ENCODE assay signal across 25 mouse cellular contexts in the genomic region with DNA sequence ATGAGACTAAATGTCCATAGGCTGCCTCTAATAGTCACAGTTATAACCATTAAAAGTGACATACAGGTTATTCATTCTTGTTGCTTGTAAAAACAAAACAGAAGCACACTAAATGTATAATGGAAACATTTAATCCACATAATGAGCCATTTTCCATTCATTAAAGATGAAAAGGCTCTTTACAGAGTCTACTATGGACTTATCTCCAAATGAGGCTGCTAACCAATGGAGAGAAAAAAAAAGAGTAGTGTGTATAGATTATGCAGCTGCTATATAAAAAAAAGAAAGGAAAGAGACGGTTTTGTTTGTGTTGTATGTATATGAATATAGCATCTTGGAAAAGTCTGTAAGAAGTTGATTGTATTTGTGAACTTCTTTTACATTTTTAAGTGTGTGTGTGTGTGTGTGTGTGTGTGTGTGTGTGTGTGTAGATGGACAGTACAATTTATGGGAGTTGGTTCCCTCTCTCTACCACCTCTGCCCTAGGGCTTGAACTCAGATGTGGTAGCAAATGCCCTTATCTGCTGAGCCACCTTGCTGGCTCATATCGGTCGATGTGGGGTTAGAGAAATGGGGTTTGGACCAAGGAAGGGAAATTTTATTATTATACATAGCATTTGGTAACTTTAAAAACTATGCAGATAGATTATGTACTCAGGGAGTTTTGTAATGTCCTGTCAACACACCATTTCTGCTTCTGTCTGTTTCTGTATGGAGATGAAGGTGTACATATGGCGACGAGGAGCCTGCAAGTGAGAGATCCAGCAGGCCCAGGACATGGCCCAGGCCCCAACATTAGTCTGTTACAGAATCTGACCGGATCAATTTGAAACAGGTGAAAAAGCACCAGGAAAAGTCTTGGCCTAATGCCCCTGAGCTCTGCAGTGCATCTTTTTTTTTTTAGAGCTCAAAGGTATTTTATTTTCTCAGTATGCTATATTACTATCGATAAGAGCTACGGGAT. TPM values are rescaled to one million over a fixed set of nuclear protein-coding genes. Genes with fewer than 3 reads are reported as not detected.
A peak's percentile ranks its signal among the peaks of the same experiment; 100 is the strongest.
DNase-seq lines count a peak whose midpoint lies in the region; ATAC-seq lines count a peak whose summit lies in the region.
"Had no signal": no experiment of that assay in that cellular context is flagged by ENCODE, and none has a peak within 500 bp of the region (broad histone marks: within the 10 kb centered on the region; RNA-seq: fewer than 3 reads in every experiment).

No protein-coding gene starts in this region.

- H3K27me3 ChIP-seq in liver, embryonic 15.5 days, result no peaks in the 10 kb centered on the region
- H3K27me3 ChIP-seq: embryonic facial prominence, embryonic 12.5 days; midbrain, embryonic 15.5 days had no signal

- peak overlapping the region; percentile 45 for H3K27ac ChIP-seq in liver, embryonic 15.5 days (replicated peaks)
- H3K27ac ChIP-seq: embryonic facial prominence, embryonic 12.5 days; heart, adult 2 months; kidney, postnatal 0 days; layer of hippocampus, adult 2 months; left cerebral cortex, adult 2 months; midbrain, embryonic 15.5 days; stomach, postnatal 0 days had no signal

- no peaks in the 10 kb centered on the region for H3K36me3 ChIP-seq in liver, embryonic 15.5 days (replicated peaks)
- H3K36me3 ChIP-seq: embryonic facial prominence, embryonic 12.5 days; midbrain, embryonic 15.5 days had no signal

- no peak overlapping the region for H3K4me3 ChIP-seq in liver, embryonic 15.5 days (replicated peaks)
- H3K4me3 ChIP-seq: embryonic facial prominence, embryonic 12.5 days; heart, adult 2 months; layer of hippocampus, adult 2 months; left cerebral cortex, adult 2 months; midbrain, embryonic 15.5 days had no signal

- WGBS in liver, embryonic 15.5 days (ENCODE audit: insufficient replicate concordance), result 48% methylated on average over 8 of the region's 8 CpGs

- H3K9me3 ChIP-seq in liver, embryonic 15.5 days (replicated peaks), result no peaks in the 10 kb centered on the region
- H3K9me3 ChIP-seq: embryonic facial prominence, embryonic 12.5 days; midbrain, embryonic 15.5 days had no signal

- peaks cover 16% of the 10 kb centered on the region for H3K4me1 ChIP-seq in liver, embryonic 15.5 days (replicated peaks)
- H3K4me1 ChIP-seq: embryonic facial prominence, embryonic 12.5 days; midbrain, embryonic 15.5 days had no signal

- H3K9ac ChIP-seq in liver, embryonic 15.5 days, result no peak overlapping the region
- H3K9ac ChIP-seq: embryonic facial prominence, embryonic 12.5 days; forebrain, postnatal 0 days; lung, embryonic 14.5 days; midbrain, embryonic 15.5 days had no signal

- peak; percentile 96 for ATAC-seq in erythroid progenitor cell, adult 5-6 weeks (replicated peaks; ENCODE audit: low FRiP score, poor library complexity, severe bottlenecking)
- ATAC-seq in liver, embryonic 15.5 days (ENCODE audit: insufficient read depth), result peak; percentile 96
- no peak for ATAC-seq in CD4-positive, CD25-positive, alpha-beta regulatory T cell, adult 4 months
- ATAC-seq: forebrain, postnatal 0 days; hindbrain, embryonic 16.5 days; midbrain, embryonic 15.5 days had no signal

- H3K4me2 ChIP-seq in liver, embryonic 15.5 days, result 0 out of 2 replicates have a peak overlapping the region, but pooled peaks have one; percentile 7
- H3K4me2 ChIP-seq: embryonic facial prominence, embryonic 12.5 days; lung, embryonic 14.5 days; midbrain, embryonic 15.5 days had no signal

- peak; percentile 12 for DNase-seq in spleen, adult 12 weeks (ENCODE audit: low spot score)
- DNase-seq in spleen, postnatal 36 days (ENCODE audit: low spot score in 2 of 2), result no peak
- DNase-seq in Muller cell, postnatal 12 days (ENCODE audit: inconsistent ontology term), result no peak
- DNase-seq in lung, postnatal 25 days (ENCODE audit: low spot score), result no peak
- DNase-seq: cerebellum, adult 2 months; forebrain, postnatal 0 days; gastrocnemius, postnatal 10 days; heart, adult 2 months; heart, postnatal 10 days; kidney, adult 11 months; lung, embryonic 14.5 days; thymus, postnatal 25 days had no signal

RNA-seq across cellular contexts. Expression of a gene that starts 11.2 kb away (rescaled TPM):
- 3.2 and 5.0 TPM in 2 replicates for total RNA-seq in erythroid progenitor cell, adult 5-6 weeks (2015; ENCODE audit: low replicate concordance)
- 2.2 and 2.9 TPM in 2 replicates for total RNA-seq in erythroid progenitor cell, adult 5-6 weeks (2017; ENCODE audit: low replicate concordance)
- 0.08 and 0.16 TPM in 2 replicates for polyA plus RNA-seq in liver, embryonic 15.5 days (2015; fragmentation: Nextera tagmentation; extraction: Ambion mirVana)
- polyA plus RNA-seq in CD4-positive, CD25-positive, alpha-beta regulatory T cell, adult 4 months (2017; shearing (Covaris generic)), result 100 to 1,000 TPM; 152 to 211 TPM
- polyA plus RNA-seq: hindbrain, embryonic 16.5 days; limb, embryonic 11.5 days; midbrain, embryonic 15.5 days; neural tube, embryonic 11.5 days had no signal

RNA-seq across cellular contexts. Expression of a gene that starts 18.3 kb away (rescaled TPM):
- not detected in 2 replicates for total RNA-seq in erythroid progenitor cell, adult 5-6 weeks (2015; ENCODE audit: low replicate concordance)
- not detected in 2 replicates for total RNA-seq in erythroid progenitor cell, adult 5-6 weeks (2017; ENCODE audit: low replicate concordance)
- polyA plus RNA-seq in liver, embryonic 15.5 days (2015; fragmentation: Nextera tagmentation; extraction: Ambion mirVana), result not detected in 2 replicates
- under 1 TPM in 1 of 2 experiments, not detected in 1; 0.28 TPM for polyA plus RNA-seq in CD4-positive, CD25-positive, alpha-beta regulatory T cell, adult 4 months (2017; shearing (Covaris generic))
- total RNA-seq: adrenal gland, adult 18-20 months; forebrain, postnatal 0 days; gastrocnemius, postnatal 10 days; heart, adult 2 months; heart, postnatal 10 days; layer of hippocampus, adult 2 months; left cerebral cortex, adult 2 months had no signal
- polyA plus RNA-seq: cerebellum, adult 2 months; embryonic facial prominence, embryonic 12.5 days; forebrain, postnatal 0 days; hindbrain, embryonic 16.5 days; kidney, postnatal 0 days; limb, embryonic 11.5 days; lung, embryonic 14.5 days; midbrain, embryonic 15.5 days; neural tube, embryonic 11.5 days; stomach, postnatal 0 days had no signal

RNA-seq across cellular contexts. Expression of a gene that starts 58.6 kb away (rescaled TPM):
- total RNA-seq in erythroid progenitor cell, adult 5-6 weeks (2015; ENCODE audit: low replicate concordance), result 125 and 166 TPM in 2 replicates
- total RNA-seq in erythroid progenitor cell, adult 5-6 weeks (2017; ENCODE audit: low replicate concordance), result 59.0 and 65.5 TPM in 2 replicates
- polyA plus RNA-seq in liver, embryonic 15.5 days (2015; fragmentation: Nextera tagmentation; extraction: Ambion mirVana), result 48.2 and 53.4 TPM in 2 replicates
- 10 to 100 TPM; 32.6 to 42.0 TPM for polyA plus RNA-seq in CD4-positive, CD25-positive, alpha-beta regulatory T cell, adult 4 months (2017; shearing (Covaris generic))

Comparison
In these comparisons a context has a peak if more than half of its experiments do, and no peak if none do; other contexts are left out.
1. RNA of a gene that starts 11.2 kb away (polyA plus RNA-seq): 152 to 211 TPM in CD4-positive, CD25-positive, alpha-beta regulatory T cell, adult 4 months; 0.08 to 0.16 TPM in liver, embryonic 15.5 days; every median in the first group is over 100 times any median in the second.